Mouse (Mus musculus) hindbrain, postnatal 0 days (tissue): ENCODE results near the gene Nuak1. TPM values are rescaled to one million over a fixed set of nuclear protein-coding genes. Genes with fewer than 3 reads are reported as not detected.

Source experiments
- ATAC-seq: fragments of 200-750 bp; cut with Nextera tagmentation; 2 replicates; pipeline ENCODE4 v1.8.0; 2017; ENCODE audit warnings: mild to moderate bottlenecking, moderate TSS enrichment, moderate library complexity
- DNase-seq: peaks from one replicate; pipeline ENCODE4 v3.0.0-alpha.2; 2015; ENCODE audit warnings: low spot score
- H3K27ac ChIP-seq: fragments of 300-500 bp; sonication (generic); 2 replicates; pipeline ENCODE4 v1.5.1; 2014; ENCODE audit warnings: mild to moderate bottlenecking
- H3K27me3 ChIP-seq: fragments of 300-500 bp; sonication (generic); 2 replicates; pipeline ENCODE4 v1.6.1; 2014; ENCODE audit warnings: low read length, mixed read lengths; ENCODE audit not compliant: insufficient read depth
- H3K36me3 ChIP-seq: fragments of 300-500 bp; sonication (generic); 2 replicates; pipeline ENCODE4 v1.6.1; 2014; ENCODE audit warnings: low read length, mixed read lengths; ENCODE audit not compliant: insufficient read depth
- H3K4me1 ChIP-seq: fragments of 300-500 bp; sonication (generic); 2 replicates; pipeline ENCODE4 v1.6.1; 2014; ENCODE audit warnings: antibody characterized with exemption, low read length, mixed read lengths; ENCODE audit not compliant: insufficient read depth
- H3K4me2 ChIP-seq: fragments of 300-500 bp; sonication (generic); 2 replicates; pipeline ENCODE4 v1.6.1; 2014; ENCODE audit warnings: low read depth, mild to moderate bottlenecking, low read length, moderate library complexity, mixed read lengths
- H3K4me3 ChIP-seq: fragments of 300-500 bp; sonication (generic); 2 replicates; pipeline ENCODE4 v1.5.1; 2014; ENCODE audit warnings: low read length
- H3K9ac ChIP-seq: fragments of 300-500 bp; sonication (generic); replicated peaks from 2 replicates; pipeline ENCODE4 v1.6.1; 2014; ENCODE audit warnings: mild to moderate bottlenecking, low read length, moderate library complexity, mixed read lengths
- H3K9me3 ChIP-seq: fragments of 300-500 bp; sonication (generic); 2 replicates; pipeline ENCODE4 v1.6.1; 2016; ENCODE audit warnings: low read length, mixed read lengths
- CTCF ChIP-seq: IDR thresholded peaks from 2 replicates; pipeline ENCODE4 v1.5.1; 2016; ENCODE audit warnings: antibody characterized with exemption, control low read depth, low read depth
- WGBS: fragments of 180-500 bp; shearing (Covaris S2); extraction: QIAGEN DNeasy Blood & Tissue Kit; methylation state at CpG from one replicate; pipeline ENCODE4 v1.1.7; 2014; 5-methylcytosine and 5-hydroxymethylcytosine counted together
- polyA plus RNA-seq: library from polyadenylated mRNA; unstranded; fragments of >200 nt; fragmentation: Nextera tagmentation; extraction: Ambion mirVana; gene quantifications from 2 replicates; pipeline ENCODE4 v1.2.1, GENCODE M21; 2015
- total RNA-seq: library from RNA; depleted of rRNA; stranded (reverse); fragments of >200 nt; gene quantifications from 2 replicates; pipeline ENCODE4 v1.2.3, GENCODE M21; 2014

Nuak1 gene
- total and polyA plus RNA-seq, 2 experiments from 2014 or later: 3.0 to 23.3 TPM

- ATAC-seq (peak; percentile 98), DNase-seq (peak; percentile 90)
- no peaks in the 10 kb centered on the region for H3K36me3 ChIP-seq
- 35% methylated on average over 4 of the region's 4 CpGs for WGBS
- no peaks in the 10 kb centered on the region for H3K27me3 ChIP-seq
- H3K4me2 ChIP-seq: no peak overlapping the region
- TF ChIP-seq CTCF: no peak
- H3K27ac ChIP-seq: peak overlapping the region; percentile 62
- no peak overlapping the region for H3K4me3 ChIP-seq
- no peak overlapping the region for H3K9ac ChIP-seq
- 0 out of 2 replicates have a peak, but pooled peaks cover 3% of the 10 kb centered on the region for H3K4me1 ChIP-seq
- no peaks in the 10 kb centered on the region for H3K9me3 ChIP-seq
Measured at GRCm38 (mm10) chr10:84357997-84358737, 82.2 kb downstream of the Nuak1 start.

GRCm38 (mm10) chr10:84357593-84357992 lies 82.8 kb downstream of the Nuak1 start:
- H3K27ac ChIP-seq: peak overlapping the region; percentile 62
- 66% methylated on average over 4 of the region's 4 CpGs for WGBS
- H3K4me3 ChIP-seq: no peak overlapping the region
- H3K9ac ChIP-seq: no peak overlapping the region
- H3K27me3 ChIP-seq: no peaks in the 10 kb centered on the region
- DNase-seq: peak; percentile 20
- no peaks in the 10 kb centered on the region for H3K9me3 ChIP-seq
- H3K4me2 ChIP-seq: no peak overlapping the region
- H3K36me3 ChIP-seq: no peaks in the 10 kb centered on the region
- no peak for TF ChIP-seq CTCF
- 0 out of 2 replicates have a peak, but pooled peaks cover 3% of the 10 kb centered on the region for H3K4me1 ChIP-seq
- ATAC-seq: no peak; the same call in 1 of the 2 replicates

GRCm38 (mm10) chr10:84354323-84354722 lies 86.1 kb downstream of the Nuak1 start:
- no peak overlapping the region for H3K4me2 ChIP-seq
- H3K9ac ChIP-seq: no peak overlapping the region
- no peaks in the 10 kb centered on the region for H3K36me3 ChIP-seq
- TF ChIP-seq CTCF: no peak
- H3K4me3 ChIP-seq: no peak overlapping the region
- no peaks in the 10 kb centered on the region for H3K9me3 ChIP-seq
- H3K27me3 ChIP-seq: no peaks in the 10 kb centered on the region
- no peak for DNase-seq
- H3K4me1 ChIP-seq: 0 out of 2 replicates have a peak, but pooled peaks cover 3% of the 10 kb centered on the region
- WGBS: 79% methylated on average over 6 of the region's 6 CpGs
- H3K27ac ChIP-seq: no peak overlapping the region
- no peak for ATAC-seq

- no peaks in the 10 kb centered on the region for H3K27me3 ChIP-seq
- DNase-seq (no peak), ATAC-seq (no peak)
- no peak overlapping the region for H3K9ac ChIP-seq
- no peak overlapping the region for H3K27ac ChIP-seq
- 57% methylated on average over 5 of the region's 5 CpGs for WGBS
- no peak overlapping the region for H3K4me3 ChIP-seq
- no peak overlapping the region for H3K4me2 ChIP-seq
- no peak for TF ChIP-seq CTCF
- H3K36me3 ChIP-seq: no peaks in the 10 kb centered on the region
- no peaks in the 10 kb centered on the region for H3K4me1 ChIP-seq
- H3K9me3 ChIP-seq: no peaks in the 10 kb centered on the region
Measured at GRCm38 (mm10) chr10:84345730-84346129, 94.7 kb downstream of the Nuak1 start.

GRCm38 (mm10) chr10:84343536-84343935 lies 96.9 kb downstream of the Nuak1 start:
- Histone ChIP-seq H3K9me3 (no peaks in the 10 kb centered on the region), H3K4me1 (no peaks in the 10 kb centered on the region), H3K27me3 (no peaks in the 10 kb centered on the region), H3K9ac (no peak overlapping the region), H3K4me3 (no peak overlapping the region), H3K4me2 (no peak overlapping the region), H3K27ac (no peak overlapping the region), H3K36me3 (no peaks in the 10 kb centered on the region)
- TF ChIP-seq CTCF: no peak
- no peak for DNase-seq
- ATAC-seq: no peak
- WGBS: 81% methylated on average over 2 of the region's 2 CpGs

GRCm38 (mm10) chr10:84339456-84339855 lies 100.9 kb downstream of the Nuak1 start:
- Histone ChIP-seq H3K4me3 (no peak overlapping the region), H3K9me3 (no peaks in the 10 kb centered on the region), H3K9ac (no peak overlapping the region), H3K27me3 (no peaks in the 10 kb centered on the region), H3K36me3 (no peaks in the 10 kb centered on the region), H3K4me2 (no peak overlapping the region), H3K4me1 (no peaks in the 10 kb centered on the region), H3K27ac (no peak overlapping the region)
- WGBS: 69% methylated on average over 4 of the region's 4 CpGs
- no peak for ATAC-seq
- no peak for TF ChIP-seq CTCF
- no peak for DNase-seq

- DNase-seq (no peak), ATAC-seq (no peak)
- WGBS: 94% methylated on average over 3 of the region's 3 CpGs
- Histone ChIP-seq H3K27me3 (no peaks in the 10 kb centered on the region), H3K27ac (no peak overlapping the region), H3K4me2 (no peak overlapping the region), H3K9ac (no peak overlapping the region), H3K4me3 (no peak overlapping the region), H3K36me3 (no peaks in the 10 kb centered on the region), H3K4me1 (no peaks in the 10 kb centered on the region), H3K9me3 (no peaks in the 10 kb centered on the region)
- no peak for TF ChIP-seq CTCF
Measured at GRCm38 (mm10) chr10:84338752-84339151, 101.6 kb downstream of the Nuak1 start.
